Mouse (Mus musculus): ENCODE measurements around the gene Zic5.

DNA sequence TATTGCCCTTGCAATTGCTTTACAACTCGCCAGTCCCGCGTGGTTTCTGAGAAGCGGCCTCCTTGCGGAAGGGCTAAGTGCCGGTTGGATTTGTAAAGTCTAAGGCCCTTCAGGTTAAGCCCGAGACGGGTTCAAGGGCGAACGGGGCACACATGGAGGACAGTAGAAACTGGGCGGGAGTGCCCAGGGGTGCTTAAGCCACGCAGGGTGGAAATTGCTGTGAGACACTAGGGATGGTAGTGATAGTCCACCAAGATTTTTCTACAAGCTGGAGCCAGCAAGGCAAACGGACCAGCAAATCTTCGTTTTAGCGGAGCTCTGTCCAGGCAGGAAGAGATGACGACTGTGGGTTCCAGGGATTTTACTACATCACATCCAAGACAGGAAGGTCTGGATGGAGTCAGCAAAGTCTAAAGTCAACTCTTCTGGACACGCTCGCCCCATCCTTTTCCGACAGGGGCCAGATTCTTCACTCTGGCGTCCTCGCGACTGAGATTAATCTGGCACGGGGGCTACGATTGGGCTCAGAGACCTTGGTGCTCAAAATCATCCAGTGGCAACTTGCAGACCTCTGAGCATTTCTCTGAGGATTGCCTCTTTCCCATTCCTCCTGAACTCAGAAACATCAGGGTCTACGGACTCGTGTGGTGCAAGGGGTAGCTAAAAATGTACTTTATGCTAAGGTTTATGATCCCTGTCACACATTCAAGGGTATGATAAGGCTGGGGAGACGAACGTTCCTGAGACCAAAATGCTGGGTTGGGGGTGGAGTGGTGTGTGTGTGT is 3.7 kb upstream of the Zic5 start:
- TF ChIP-seq HCFC1 (IDR thresholded peaks at IDR 0.05; ENCODE audit: borderline replicate concordance, insufficient read depth, low read length): no peak
- TF ChIP-seq ZC3H11A (IDR thresholded peaks at IDR 0.05; ENCODE audit: borderline replicate concordance, low read depth, low read length): no peak
- no peak for TF ChIP-seq MAFK (IDR thresholded peaks at IDR 0.05; ENCODE audit: insufficient read depth, low read depth, low read length)
- TF ChIP-seq CHD2 (IDR thresholded peaks at IDR 0.05; ENCODE audit: low read depth, low read length): no peak
- TF ChIP-seq ZNF384 (IDR thresholded peaks at IDR 0.05; ENCODE audit: low read depth, low read length): no peak
